Mouse (Mus musculus): ENCODE results near the gene 4921524J17Rik. TPM values are rescaled to one million over a fixed set of nuclear protein-coding genes. Genes with fewer than 3 reads are reported as not detected.
A peak's percentile ranks its signal among the peaks of the same experiment; 100 is the strongest.

The 4921524J17Rik gene
- polyA plus RNA-seq, 1 experiment from 2014 or later = 29.0 TPM

DNA sequence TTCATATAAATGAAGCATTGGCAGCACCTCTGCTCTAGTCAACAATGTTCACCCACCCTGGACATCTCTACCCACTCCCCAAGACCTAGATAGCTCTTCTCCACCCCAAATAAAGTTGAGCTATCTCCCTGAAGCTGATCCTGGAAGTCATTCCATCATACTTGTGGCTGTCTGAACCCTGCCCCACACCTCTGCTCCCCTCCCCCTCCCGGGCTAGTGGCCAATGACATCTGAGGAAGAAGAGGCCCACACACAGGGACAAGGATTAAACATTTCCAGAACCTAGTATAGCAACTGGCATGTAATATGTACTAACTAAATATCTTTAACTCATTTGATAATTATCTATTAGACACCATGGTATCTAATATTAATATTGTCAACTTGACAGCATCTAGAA, 29.8 kb upstream of the 4921524J17Rik start:
- H3K27ac ChIP-seq (replicated peaks) = no peak overlapping the region
- H3K4me1 ChIP-seq (replicated peaks; ENCODE audit: control insufficient read depth, insufficient read depth) = no peaks in the 10 kb centered on the region
- DNase-seq (ENCODE audit: low spot score) (peak; percentile 26), ATAC-seq (ENCODE audit: low FRiP score, low TSS enrichment) (no peak)
- H3K36me3 ChIP-seq (ENCODE audit: control insufficient read depth, insufficient read depth, low read length) = no peaks in the 10 kb centered on the region
- no peak overlapping the region for H3K4me3 ChIP-seq (ENCODE audit: low read depth, low read length)
- no peaks in the 10 kb centered on the region for H3K27me3 ChIP-seq (ENCODE audit: control insufficient read depth, insufficient read depth, low read length)
- H3K9me3 ChIP-seq (ENCODE audit: control insufficient read depth, low read length) = no peaks in the 10 kb centered on the region
- WGBS = 89% methylated on average over 1 of the region's 1 CpGs
- no peak overlapping the region for H3K9ac ChIP-seq (ENCODE audit: low read length)
- H3K4me2 ChIP-seq (replicated peaks; ENCODE audit: low read depth) = no peak overlapping the region
- TF ChIP-seq CTCF (IDR thresholded peaks at IDR 0.05; ENCODE audit: low read depth) = no peak
- no peak for TF ChIP-seq EP300 (optimal IDR thresholded peaks at IDR 0.05)

GRCm38 (mm10) chr8:85461377-85461776, 28.7 kb upstream of the 4921524J17Rik start:
- 85% methylated on average over 3 of the region's 3 CpGs for WGBS
- H3K9me3 ChIP-seq (ENCODE audit: control insufficient read depth, low read length) = no peaks in the 10 kb centered on the region
- peak; percentile 46 for DNase-seq (ENCODE audit: low spot score)

DNA sequence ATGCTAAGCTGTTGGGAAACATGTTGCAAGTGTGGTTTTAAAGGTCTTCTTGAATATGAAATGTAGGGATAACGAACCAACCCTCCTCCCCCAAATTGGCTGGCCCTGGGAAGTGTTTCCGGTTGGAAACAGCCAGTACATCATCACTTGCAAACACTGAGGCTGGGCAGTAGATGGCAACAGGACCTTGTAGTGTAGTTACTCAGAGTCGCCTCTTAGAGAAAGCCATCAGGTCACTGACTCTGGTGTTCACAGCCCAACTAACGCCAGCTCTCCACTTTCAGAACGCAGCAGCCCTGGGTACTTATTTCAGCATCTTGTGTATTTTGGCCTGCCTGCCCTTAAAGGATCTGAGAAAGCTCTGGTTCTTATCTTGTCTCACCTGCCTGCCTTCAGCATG, 28.2 kb upstream of the 4921524J17Rik start:
- no peak overlapping the region for H3K4me2 ChIP-seq (replicated peaks; ENCODE audit: low read depth)
- no peaks in the 10 kb centered on the region for H3K4me1 ChIP-seq (replicated peaks; ENCODE audit: control insufficient read depth, insufficient read depth)
- DNase-seq (ENCODE audit: low spot score) = peak; percentile 27
- ATAC-seq (ENCODE audit: low FRiP score, low TSS enrichment) = 0 out of 2 replicates have a peak, but pooled peaks have one; percentile 70
- no peak overlapping the region for H3K9ac ChIP-seq (ENCODE audit: low read length)
- H3K27me3 ChIP-seq (ENCODE audit: control insufficient read depth, insufficient read depth, low read length) = no peaks in the 10 kb centered on the region
- TF ChIP-seq EP300 (optimal IDR thresholded peaks at IDR 0.05) (no peak), CTCF (IDR thresholded peaks at IDR 0.05; ENCODE audit: low read depth) (peak; percentile 68)
- H3K9me3 ChIP-seq (ENCODE audit: control insufficient read depth, low read length) = no peaks in the 10 kb centered on the region
- no peaks in the 10 kb centered on the region for H3K36me3 ChIP-seq (ENCODE audit: control insufficient read depth, insufficient read depth, low read length)
- WGBS = 35% methylated on average over 5 of the region's 5 CpGs
- H3K27ac ChIP-seq (replicated peaks) = no peak overlapping the region
- no peak overlapping the region for H3K4me3 ChIP-seq (ENCODE audit: low read depth, low read length)

More at GRCm38 (mm10) chr8:85461377-85461776, 28.7 kb upstream of the 4921524J17Rik start:
- TF ChIP-seq CTCF (IDR thresholded peaks at IDR 0.05; ENCODE audit: low read depth) (peak; percentile 65), EP300 (optimal IDR thresholded peaks at IDR 0.05) (no peak)
- no peak for ATAC-seq (ENCODE audit: low FRiP score, low TSS enrichment)
- H3K27ac ChIP-seq (replicated peaks) = no peak overlapping the region
- H3K36me3 ChIP-seq (ENCODE audit: control insufficient read depth, insufficient read depth, low read length) = no peaks in the 10 kb centered on the region
- no peaks in the 10 kb centered on the region for H3K27me3 ChIP-seq (ENCODE audit: control insufficient read depth, insufficient read depth, low read length)
- no peak overlapping the region for H3K4me3 ChIP-seq (ENCODE audit: low read depth, low read length)
- H3K4me1 ChIP-seq (replicated peaks; ENCODE audit: control insufficient read depth, insufficient read depth) = no peaks in the 10 kb centered on the region
- H3K9ac ChIP-seq (ENCODE audit: low read length) = no peak overlapping the region
- no peak overlapping the region for H3K4me2 ChIP-seq (replicated peaks; ENCODE audit: low read depth)

- ATAC-seq (ENCODE audit: low FRiP score, low TSS enrichment) = no peak
- 62% methylated on average over 3 of the region's 3 CpGs for WGBS
Measured at GRCm38 (mm10) chr8:85459582-85459981, 26.9 kb upstream of the 4921524J17Rik start.

GRCm38 (mm10) chr8:85456536-85456935, 23.9 kb upstream of the 4921524J17Rik start:
- Histone ChIP-seq H3K4me1 (replicated peaks; ENCODE audit: control insufficient read depth, insufficient read depth) (peaks cover 3% of the 10 kb centered on the region; the same call in 1 of the 2 replicates), H3K27me3 (ENCODE audit: control insufficient read depth, insufficient read depth, low read length) (no peaks in the 10 kb centered on the region), H3K36me3 (ENCODE audit: control insufficient read depth, insufficient read depth, low read length) (no peaks in the 10 kb centered on the region), H3K27ac (replicated peaks) (no peak overlapping the region), H3K9me3 (ENCODE audit: control insufficient read depth, low read length) (no peaks in the 10 kb centered on the region), H3K9ac (ENCODE audit: low read length) (no peak overlapping the region), H3K4me3 (ENCODE audit: low read depth, low read length) (no peak overlapping the region), H3K4me2 (replicated peaks; ENCODE audit: low read depth) (no peak overlapping the region)
- 6% methylated on average over 14 of the region's 14 CpGs for WGBS
- ATAC-seq (ENCODE audit: low FRiP score, low TSS enrichment) (peak; percentile 52; the same call in 1 of the 2 replicates), DNase-seq (ENCODE audit: low spot score) (peak; percentile 76)
- TF ChIP-seq EP300 (optimal IDR thresholded peaks at IDR 0.05) (no peak), CTCF (IDR thresholded peaks at IDR 0.05; ENCODE audit: low read depth) (peak; percentile 90)

More at GRCm38 (mm10) chr8:85459582-85459981, 26.9 kb upstream of the 4921524J17Rik start:
- no peak overlapping the region for H3K27ac ChIP-seq (replicated peaks)
- H3K36me3 ChIP-seq (ENCODE audit: control insufficient read depth, insufficient read depth, low read length) = no peaks in the 10 kb centered on the region
- no peaks in the 10 kb centered on the region for H3K9me3 ChIP-seq (ENCODE audit: control insufficient read depth, low read length)
- TF ChIP-seq EP300 (optimal IDR thresholded peaks at IDR 0.05) (no peak), CTCF (IDR thresholded peaks at IDR 0.05; ENCODE audit: low read depth) (no peak)
- H3K9ac ChIP-seq (ENCODE audit: low read length) = no peak overlapping the region
- H3K4me1 ChIP-seq (replicated peaks; ENCODE audit: control insufficient read depth, insufficient read depth) = no peaks in the 10 kb centered on the region
- no peak for DNase-seq (ENCODE audit: low spot score)
- no peaks in the 10 kb centered on the region for H3K27me3 ChIP-seq (ENCODE audit: control insufficient read depth, insufficient read depth, low read length)
- no peak overlapping the region for H3K4me2 ChIP-seq (replicated peaks; ENCODE audit: low read depth)
- no peak overlapping the region for H3K4me3 ChIP-seq (ENCODE audit: low read depth, low read length)

DNA sequence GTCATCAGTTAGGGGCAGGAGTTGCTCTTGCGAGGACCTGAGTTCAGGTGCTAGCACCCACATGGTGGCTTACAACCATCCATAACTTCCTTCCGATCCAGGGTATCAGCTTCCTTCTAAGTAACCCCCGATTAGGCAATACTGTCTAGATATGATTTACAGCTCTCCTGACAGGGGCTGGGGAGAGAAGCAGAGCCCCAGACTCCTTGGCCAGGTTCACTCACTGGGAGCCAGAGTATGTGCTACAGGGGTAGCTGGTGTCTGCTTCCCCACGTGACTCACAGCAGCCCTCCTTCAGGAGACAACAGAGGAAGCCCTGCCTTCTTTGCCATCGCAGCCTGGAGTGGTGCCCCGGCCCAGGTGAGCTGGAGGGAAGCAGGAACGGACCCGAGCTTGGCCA, 22.1 kb upstream of the 4921524J17Rik start:
- no peak for DNase-seq (ENCODE audit: low spot score)
- Histone ChIP-seq H3K4me3 (ENCODE audit: low read depth, low read length) (no peak overlapping the region), H3K27ac (replicated peaks) (no peak overlapping the region), H3K36me3 (ENCODE audit: control insufficient read depth, insufficient read depth, low read length) (no peaks in the 10 kb centered on the region), H3K9me3 (ENCODE audit: control insufficient read depth, low read length) (no peaks in the 10 kb centered on the region), H3K27me3 (ENCODE audit: control insufficient read depth, insufficient read depth, low read length) (no peaks in the 10 kb centered on the region), H3K4me1 (replicated peaks; ENCODE audit: control insufficient read depth, insufficient read depth) (peaks cover 3% of the 10 kb centered on the region; the same call in 1 of the 2 replicates), H3K4me2 (replicated peaks; ENCODE audit: low read depth) (no peak overlapping the region), H3K9ac (ENCODE audit: low read length) (no peak overlapping the region)
- TF ChIP-seq EP300 (optimal IDR thresholded peaks at IDR 0.05) = no peak
- TF ChIP-seq CTCF (IDR thresholded peaks at IDR 0.05; ENCODE audit: low read depth) = no peak
- ATAC-seq (ENCODE audit: low FRiP score, low TSS enrichment) = no peak
- 49% methylated on average over 8 of the region's 8 CpGs for WGBS
